Mouse (Mus musculus): ENCODE results near the gene Fbxo40.

Gene Fbxo40

GRCm38 (mm10) chr16:36946459-36947159 lies 43.7 kb downstream of the Fbxo40 start:
- DNase-seq (ENCODE audit: low spot score): no peak

- peak; percentile 26 for DNase-seq (ENCODE audit: low spot score)
Observed at GRCm38 (mm10) chr16:36944895-36945424, 45.3 kb downstream of the Fbxo40 start.

GRCm38 (mm10) chr16:36943591-36943990 lies 46.7 kb downstream of the Fbxo40 start:
- no peak for DNase-seq (ENCODE audit: low spot score)

DNA sequence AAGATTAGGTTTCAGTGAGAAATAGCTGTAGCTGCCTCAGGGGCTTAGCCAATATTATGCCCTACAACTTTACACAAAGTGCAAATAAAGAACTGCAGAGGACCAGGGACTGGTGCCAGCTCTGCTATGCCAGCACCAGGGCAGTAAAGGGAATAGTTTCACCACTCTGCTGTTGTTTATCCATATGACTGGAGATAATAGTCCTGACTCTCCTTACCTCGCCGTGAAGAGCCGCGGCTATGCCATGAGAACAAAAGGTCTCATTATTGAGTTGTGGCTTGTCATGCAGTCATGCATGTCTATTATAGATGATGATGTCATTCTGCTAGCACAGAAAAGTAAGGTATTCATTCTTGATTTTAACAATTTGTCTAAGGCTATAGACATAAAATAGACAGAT lies 48.4 kb downstream of the Fbxo40 start:
- peak; percentile 45 for DNase-seq (ENCODE audit: low spot score)

DNA sequence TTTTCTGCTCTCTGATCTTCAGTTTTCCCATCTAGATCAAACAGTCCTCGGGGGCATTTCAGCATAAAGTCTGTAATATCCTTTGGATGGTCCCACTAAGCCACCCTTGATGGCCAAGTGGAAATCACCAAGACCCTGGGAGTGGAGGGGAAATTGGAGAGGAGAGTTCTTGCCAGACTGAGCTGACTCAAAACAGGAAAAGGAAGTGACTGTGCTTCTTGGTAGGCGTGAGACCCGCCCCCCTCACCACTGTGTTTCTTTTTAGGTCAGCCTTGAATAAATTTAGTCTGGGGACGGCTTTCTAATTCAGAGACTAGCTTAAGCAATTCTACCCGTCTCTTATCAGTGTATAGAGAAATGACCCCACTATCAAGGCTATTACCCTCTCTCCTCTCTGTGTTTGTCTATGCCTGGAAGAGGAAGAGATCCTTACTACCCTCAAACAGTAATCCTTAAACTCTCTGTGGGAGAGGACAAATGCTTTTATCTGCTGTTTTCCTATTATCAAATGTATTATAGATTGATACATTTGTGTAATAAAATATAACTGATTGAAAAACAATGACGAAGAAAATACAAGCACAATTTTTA lies 49.0 kb downstream of the Fbxo40 start:
- DNase-seq (ENCODE audit: low spot score): no peak

DNA sequence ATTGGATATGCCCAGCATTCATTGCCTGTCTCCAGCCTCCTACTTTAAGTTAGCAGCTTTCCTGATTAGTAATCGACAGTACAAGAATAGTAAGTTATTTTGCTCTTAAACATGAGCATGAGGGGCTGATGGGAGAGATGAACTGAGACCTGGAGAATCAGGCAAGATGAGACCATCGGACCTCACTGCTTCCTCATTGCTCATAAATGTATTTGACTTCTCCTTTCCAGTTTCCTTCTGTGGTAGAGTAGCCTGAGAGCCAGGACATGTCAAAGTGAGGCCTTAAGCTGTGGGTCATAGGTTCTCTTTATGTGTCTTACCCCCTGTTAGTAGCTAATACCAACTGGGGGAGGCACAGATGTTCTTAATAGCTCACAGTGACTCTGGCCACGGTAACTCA lies 54.5 kb downstream of the Fbxo40 start:
- DNase-seq (ENCODE audit: low spot score): no peak

DNA sequence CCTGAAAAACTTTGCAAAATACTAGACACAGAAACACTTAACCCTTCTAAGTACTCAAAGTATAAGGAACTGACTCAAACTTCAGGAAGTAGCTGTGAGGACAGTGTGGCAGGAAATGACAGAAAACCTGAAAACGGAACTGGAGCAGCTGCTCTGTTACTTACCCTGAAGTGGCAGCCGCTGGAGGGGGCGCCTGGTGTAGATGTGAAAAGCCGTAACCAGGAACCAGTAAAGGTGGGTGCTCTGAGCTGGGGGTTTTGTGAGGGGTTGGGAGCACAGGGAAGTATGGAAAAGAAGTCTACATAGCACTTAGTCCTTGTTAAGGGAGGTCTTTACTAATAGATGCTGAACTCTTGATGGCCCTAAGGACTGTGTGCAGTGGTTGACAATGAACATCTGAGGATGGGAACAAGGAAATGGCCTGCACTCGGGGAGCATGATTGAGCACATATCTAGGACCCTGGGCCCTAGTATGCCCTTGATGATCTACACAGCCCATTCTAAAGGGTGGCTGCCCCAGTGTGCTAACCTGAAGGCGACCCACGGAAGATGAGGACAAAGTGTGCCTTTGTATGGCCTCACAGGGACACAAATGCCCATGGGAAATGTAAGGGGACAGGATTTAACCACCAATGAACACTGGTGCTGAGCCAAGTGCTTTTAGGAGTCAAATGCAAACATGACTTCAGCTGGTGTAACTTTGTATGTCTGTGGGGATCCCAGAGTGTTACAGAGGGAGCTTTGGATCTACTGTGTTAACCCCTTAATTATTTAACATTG lies 55.2 kb downstream of the Fbxo40 start, which contains the start of gene Hcls1:
TSS of gene Hcls1 (plus strand) at position 143 of the 780 bp plus-strand sequence.
- no peak for DNase-seq (ENCODE audit: low spot score)

GRCm38 (mm10) chr16:36934131-36934840 lies 56.0 kb downstream of the Fbxo40 start:
- DNase-seq (ENCODE audit: low spot score): no peak

GRCm38 (mm10) chr16:36932546-36932945 lies 57.7 kb downstream of the Fbxo40 start:
- DNase-seq (ENCODE audit: low spot score): no peak

GRCm38 (mm10) chr16:36931976-36932375 lies 58.3 kb downstream of the Fbxo40 start:
- no peak for DNase-seq (ENCODE audit: low spot score)

GRCm38 (mm10) chr16:36931381-36931780 lies 58.9 kb downstream of the Fbxo40 start:
- no peak for DNase-seq (ENCODE audit: low spot score)

GRCm38 (mm10) chr16:36930231-36931136 lies 59.8 kb downstream of the Fbxo40 start:
- DNase-seq (ENCODE audit: low spot score): no peak

DNA sequence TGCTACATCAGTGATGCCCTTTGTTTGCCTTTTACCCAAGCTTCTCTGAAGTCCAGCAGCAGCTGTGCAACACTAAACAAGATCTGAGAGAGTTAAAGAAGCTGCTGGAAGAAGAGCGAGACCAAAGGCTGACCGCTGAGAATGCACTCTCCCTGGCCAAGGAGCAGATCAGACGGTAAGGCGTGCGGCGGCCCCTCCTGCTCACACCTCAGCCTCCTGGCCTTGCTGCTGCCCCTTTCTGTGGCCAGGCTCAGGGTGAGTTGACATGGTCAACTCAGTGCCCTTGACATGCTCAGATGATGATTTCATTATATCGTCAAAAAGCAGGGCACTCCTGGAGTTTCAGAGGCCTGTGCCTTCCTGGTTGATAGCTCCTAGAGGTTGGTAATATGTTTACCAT lies 61.1 kb downstream of the Fbxo40 start:
- no peak for DNase-seq (ENCODE audit: low spot score)

- no peak for DNase-seq (ENCODE audit: low spot score)
Observed at GRCm38 (mm10) chr16:36928106-36928500, 62.2 kb downstream of the Fbxo40 start.

DNA sequence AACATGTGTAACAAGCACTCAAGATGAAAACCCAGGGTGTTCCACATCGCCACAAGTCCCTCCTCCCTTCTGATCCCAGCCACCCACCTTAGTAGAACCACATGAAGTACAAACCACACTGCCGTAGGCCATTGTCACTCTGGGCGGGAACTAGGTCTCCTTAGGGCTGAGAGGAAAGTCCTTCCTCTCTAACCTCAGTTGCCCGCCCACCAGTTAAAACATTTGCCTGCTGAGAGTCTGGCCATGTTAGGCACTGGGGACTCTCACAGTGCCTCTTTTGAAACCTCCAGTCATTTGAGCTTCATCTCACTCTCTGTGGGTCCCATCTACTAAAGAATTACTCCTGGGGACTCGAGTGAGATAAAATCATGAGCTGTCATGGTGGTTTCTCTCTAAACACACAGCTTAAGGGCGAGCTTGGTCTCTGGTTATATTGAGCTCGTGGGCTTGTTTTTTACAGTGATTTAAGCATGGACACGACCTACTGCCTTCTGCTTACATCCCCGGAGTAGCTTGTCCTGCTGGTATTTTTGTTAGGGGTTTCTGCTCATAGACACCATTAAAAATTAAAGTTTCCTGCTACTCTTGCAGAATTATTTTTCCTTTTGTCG lies 62.7 kb downstream of the Fbxo40 start:
- no peak for DNase-seq (ENCODE audit: low spot score)

DNA sequence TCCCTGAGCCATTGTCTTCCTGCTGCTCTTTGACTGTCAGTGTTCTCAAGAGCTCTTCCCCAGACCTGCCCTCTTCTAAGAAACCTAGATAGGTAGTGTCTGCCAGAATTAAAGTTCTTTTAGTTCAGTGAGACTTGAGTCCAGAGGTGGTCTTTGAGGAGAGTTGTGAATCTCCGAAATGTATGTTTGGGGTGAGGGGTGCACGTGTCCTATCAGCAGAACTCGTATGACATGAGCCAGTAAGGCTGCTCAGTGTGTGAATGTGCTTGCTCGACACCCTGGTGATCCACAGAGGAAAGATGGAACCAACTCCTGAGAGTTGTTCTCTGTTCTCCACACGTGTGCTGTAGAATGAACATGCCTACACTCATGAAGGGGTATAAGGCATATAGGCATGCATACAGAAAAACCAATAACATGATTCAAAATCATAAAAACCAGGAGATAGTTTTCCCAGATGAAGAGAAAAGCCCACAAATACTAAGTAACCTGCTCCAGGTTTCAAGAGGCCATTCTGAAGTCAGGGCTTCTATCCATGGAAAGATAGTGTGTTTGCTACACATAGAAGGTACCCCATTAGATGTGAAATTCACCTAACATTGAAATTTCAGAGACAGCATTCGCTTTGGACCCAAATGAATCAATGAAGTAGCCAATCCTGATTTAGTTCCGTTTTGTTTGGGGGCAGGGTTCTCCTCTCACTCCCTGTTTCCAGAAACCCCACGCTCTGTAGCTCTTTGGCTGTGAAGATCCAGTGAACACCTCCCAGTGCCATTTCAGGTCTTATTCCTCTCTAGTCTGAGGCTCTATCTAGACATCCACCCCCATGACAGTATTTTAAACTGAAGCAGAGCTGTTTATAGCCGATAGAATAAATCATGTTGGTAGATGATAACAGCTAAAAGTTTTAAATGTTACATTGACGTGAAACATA lies 63.5 kb downstream of the Fbxo40 start:
- DNase-seq (ENCODE audit: low spot score): no peak

- no peak for DNase-seq (ENCODE audit: low spot score)
Observed at GRCm38 (mm10) chr16:36925797-36926196, 64.5 kb downstream of the Fbxo40 start.

GRCm38 (mm10) chr16:36925351-36925750 lies 64.9 kb downstream of the Fbxo40 start:
- DNase-seq (ENCODE audit: low spot score): no peak

GRCm38 (mm10) chr16:36924312-36924711 lies 66.0 kb downstream of the Fbxo40 start:
- DNase-seq (ENCODE audit: low spot score): no peak

Data from retina, embryonic 14.5 days (tissue).